8 mouse cellular contexts compared by ENCODE assay signal in the genomic region with DNA sequence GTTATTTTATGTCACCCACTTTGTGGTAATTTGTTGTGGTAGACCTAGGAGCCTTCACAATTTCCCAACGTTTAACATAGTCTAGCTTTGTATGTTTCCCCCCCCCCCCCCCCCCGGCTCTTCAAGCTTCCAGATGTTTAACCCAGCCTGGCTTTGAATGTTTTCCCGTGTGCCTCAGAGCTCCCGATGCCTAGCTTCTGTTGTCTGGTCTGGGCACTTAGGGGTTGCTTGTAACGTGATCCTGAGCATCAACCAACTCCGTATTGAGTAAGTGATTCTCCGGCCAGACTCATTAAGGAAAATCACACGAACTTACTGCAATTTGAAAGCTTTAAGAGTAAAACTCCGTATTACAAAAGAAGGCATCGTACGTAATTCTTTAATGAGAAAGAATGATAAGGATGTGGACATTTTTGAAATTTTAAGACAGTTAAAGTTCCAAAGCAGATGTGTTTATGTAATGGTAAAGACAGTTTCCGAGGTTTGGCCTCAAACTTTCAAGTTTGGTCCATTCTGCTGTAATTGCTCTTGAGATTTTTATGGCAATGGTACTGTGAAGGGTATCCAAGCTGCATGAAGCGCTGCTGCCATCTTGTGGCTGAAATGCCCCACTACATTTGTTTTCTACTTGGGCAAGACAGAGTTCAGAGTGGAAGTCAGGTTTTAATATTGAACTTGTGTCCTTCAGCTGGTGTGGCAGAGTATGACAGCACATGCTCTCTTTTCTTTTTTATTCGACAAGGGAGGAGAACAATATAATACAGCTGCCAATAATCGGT.
A peak's percentile ranks its signal among the peaks of the same experiment; 100 is the strongest.
DNase-seq lines count a peak whose midpoint lies in the region; ATAC-seq and TF ChIP-seq lines count a peak whose summit lies in the region.

No protein-coding gene starts in this region.

- no peak overlapping the region for H3K27ac ChIP-seq in forebrain, embryonic 12.5 days

- peak; percentile 84 for TF ChIP-seq CTCF in E14TG2a.4 (conservative IDR thresholded peaks at IDR 0.05; ENCODE audit: low read length)
- peak; percentile 64 for TF ChIP-seq CTCF in lung, adult 2 months (IDR thresholded peaks at IDR 0.05; ENCODE audit: insufficient read depth, low read length)

- H3K9ac ChIP-seq in forebrain, embryonic 12.5 days, result no peak overlapping the region

- peak; percentile 75 for ATAC-seq in forebrain, embryonic 12.5 days (ENCODE audit: low FRiP score)

- H3K27me3 ChIP-seq in E14TG2a.4 (ENCODE audit: insufficient read depth, low read length), result no peaks in the 10 kb centered on the region
- H3K27me3 ChIP-seq in forebrain, embryonic 12.5 days, result no peaks in the 10 kb centered on the region

- H3K36me3 ChIP-seq in E14TG2a.4 (ENCODE audit: insufficient read depth, low read length), result no peaks in the 10 kb centered on the region
- H3K36me3 ChIP-seq in forebrain, embryonic 12.5 days (replicated peaks), result no peaks in the 10 kb centered on the region

- H3K4me1 ChIP-seq in E14TG2a.4 (replicated peaks; ENCODE audit: low read depth, low read length), result no peaks in the 10 kb centered on the region
- H3K4me1 ChIP-seq in forebrain, embryonic 12.5 days, result peaks cover 6% of the 10 kb centered on the region
- no peaks in the 10 kb centered on the region for H3K4me1 ChIP-seq in lung, adult 2 months (ENCODE audit: control insufficient read depth, insufficient read depth, low read length)

- no peak overlapping the region for H3K4me2 ChIP-seq in forebrain, embryonic 12.5 days

- peak; percentile 47 for DNase-seq in c-Kit-positive CD71-negative TER-119-negative erythroid progenitor cells, embryonic 14.5 days (ENCODE audit: low read depth)
- DNase-seq in heart, postnatal 14 days, result peak; percentile 70 to 84
- peak; percentile 87 to 89 for DNase-seq in kidney, postnatal 4 days
- peak; percentile 52 for DNase-seq in lung, adult 2 months
- peak; percentile 58 for DNase-seq in ovary, postnatal 36 days (ENCODE audit: low spot score)
- DNase-seq in thymus, postnatal 25 days, result peak; percentile 58

- WGBS in forebrain, embryonic 12.5 days, result 32% methylated on average over 15 of the region's 15 CpGs
- 25% methylated on average over 15 of the region's 15 CpGs for WGBS in lung, adult 2 months

- intact Hi-C loops in heart, postnatal 14 days (cut with DNase I), result loop anchor here (2.0 to 10.0 kb wide), 6 partner anchors 194 to 1101 kb away; partner anchors contain the start of genes Kcnq5 and Tmem14a

- no peak for TF ChIP-seq POLR2A in lung, adult 2 months (IDR thresholded peaks at IDR 0.05; ENCODE audit: borderline replicate concordance, extremely low read depth, low read depth, low read length)

- H3K9me3 ChIP-seq in E14TG2a.4 (ENCODE audit: low read length), result no peaks in the 10 kb centered on the region
- H3K9me3 ChIP-seq in forebrain, embryonic 12.5 days, result no peaks in the 10 kb centered on the region

- H3K4me3 ChIP-seq in E14TG2a.4 (replicated peaks; ENCODE audit: low read length), result no peak overlapping the region
- H3K4me3 ChIP-seq in forebrain, embryonic 12.5 days (replicated peaks), result no peak overlapping the region
- no peak overlapping the region for H3K4me3 ChIP-seq in lung, adult 2 months (replicated peaks; ENCODE audit: extremely low read depth, low read depth, low read length)
